Mouse (Mus musculus): ENCODE measurements around the gene Ttc23. TPM values are rescaled to one million over a fixed set of nuclear protein-coding genes. Genes with fewer than 3 reads are reported as not detected.
A peak's percentile ranks its signal among the peaks of the same experiment; 100 is the strongest.

The Ttc23 gene
- polyA plus RNA-seq, 2 experiments: 3.0 to 3.7 TPM

DNA sequence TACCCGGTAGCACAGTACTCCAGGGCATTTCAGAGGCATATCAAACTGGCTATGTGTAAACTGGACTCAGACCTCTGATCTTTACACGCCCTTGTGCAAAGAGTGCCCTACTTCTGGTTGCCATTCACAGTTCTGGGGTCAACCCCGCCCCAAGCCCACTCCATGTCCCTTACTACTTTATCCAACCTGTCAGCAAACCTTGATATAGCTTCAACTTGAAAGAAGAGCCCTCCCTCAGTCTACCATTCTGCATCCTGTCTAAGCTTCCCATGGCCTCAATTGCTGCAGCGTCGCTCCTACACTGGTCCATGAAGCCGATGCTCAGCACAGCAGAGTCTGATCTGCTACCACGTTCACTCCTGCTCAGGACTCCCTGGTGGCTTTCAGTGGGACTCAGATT lies 108.2 kb downstream of the Ttc23 start:
- Histone ChIP-seq H3K27ac (no peak overlapping the region), H3K4me3 (ENCODE audit: insufficient read depth in 1 of 2, low read depth in 2 of 2, low read length in 2 of 2) (no peak overlapping the region), H3K36me3 (replicated peaks; ENCODE audit: control insufficient read depth, insufficient read depth, low read depth) (no peaks in the 10 kb centered on the region), H3K27me3 (ENCODE audit: control insufficient read depth, insufficient read depth, low read length) (peaks cover 22% of the 10 kb centered on the region), H3K4me1 (replicated peaks; ENCODE audit: control insufficient read depth in 2 of 2, insufficient read depth in 2 of 2, low read length in 1 of 2) (no peaks in the 10 kb centered on the region), H3K9ac (replicated peaks) (no peak overlapping the region), H3K4me2 (ENCODE audit: low read depth) (no peak overlapping the region), H3K9me3 (ENCODE audit: control insufficient read depth, low read length) (no peaks in the 10 kb centered on the region)
- ATAC-seq (ENCODE audit: insufficient read depth): no peak
- WGBS (ENCODE audit: insufficient replicate concordance): 67% methylated on average over 7 of the region's 7 CpGs
- DNase-seq (ENCODE audit: low read depth in 3 of 3, low spot score in 3 of 3): no peak
- TF ChIP-seq EP300 (IDR thresholded peaks at IDR 0.05; ENCODE audit: low read depth) (no peak), CTCF (IDR thresholded peaks at IDR 0.05; ENCODE audit: low read depth) (no peak)

DNA sequence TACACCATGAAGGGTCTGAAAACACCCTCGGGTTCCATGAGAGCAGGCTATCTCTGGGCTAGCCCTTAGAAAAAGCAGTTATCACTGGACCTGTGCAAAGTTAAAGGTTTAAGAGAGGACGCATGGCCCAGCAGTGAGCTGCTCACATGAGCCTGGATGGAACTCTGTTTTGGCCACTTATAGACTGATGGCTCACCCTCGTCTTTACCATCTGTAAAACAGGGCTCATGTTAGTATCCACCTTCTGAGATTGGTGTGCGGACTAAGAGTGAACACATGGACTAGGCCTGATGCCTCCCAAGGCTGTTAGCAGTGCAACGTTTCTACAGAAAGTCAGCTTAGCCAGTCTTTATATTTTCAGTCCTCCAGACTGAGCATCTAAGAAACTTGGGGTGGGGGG lies 109.4 kb downstream of the Ttc23 start:
- H3K36me3 ChIP-seq (replicated peaks; ENCODE audit: control insufficient read depth, insufficient read depth, low read depth): no peaks in the 10 kb centered on the region
- no peak overlapping the region for H3K4me3 ChIP-seq (ENCODE audit: insufficient read depth in 1 of 2, low read depth in 2 of 2, low read length in 2 of 2)
- no peak overlapping the region for H3K27ac ChIP-seq
- 46% methylated on average over 5 of the region's 5 CpGs for WGBS (ENCODE audit: insufficient replicate concordance)
- H3K27me3 ChIP-seq (ENCODE audit: control insufficient read depth, insufficient read depth, low read length): peaks cover 22% of the 10 kb centered on the region
- ATAC-seq (ENCODE audit: insufficient read depth) (no peak), DNase-seq (ENCODE audit: low read depth in 3 of 3, low spot score in 3 of 3) (no peak)
- no peaks in the 10 kb centered on the region for H3K4me1 ChIP-seq (replicated peaks; ENCODE audit: control insufficient read depth in 2 of 2, insufficient read depth in 2 of 2, low read length in 1 of 2)
- H3K4me2 ChIP-seq (ENCODE audit: low read depth): no peak overlapping the region
- H3K9me3 ChIP-seq (ENCODE audit: control insufficient read depth, low read length): no peaks in the 10 kb centered on the region
- H3K9ac ChIP-seq (replicated peaks): no peak overlapping the region
- TF ChIP-seq CTCF (IDR thresholded peaks at IDR 0.05; ENCODE audit: low read depth) (no peak), EP300 (IDR thresholded peaks at IDR 0.05; ENCODE audit: low read depth) (no peak)

DNA sequence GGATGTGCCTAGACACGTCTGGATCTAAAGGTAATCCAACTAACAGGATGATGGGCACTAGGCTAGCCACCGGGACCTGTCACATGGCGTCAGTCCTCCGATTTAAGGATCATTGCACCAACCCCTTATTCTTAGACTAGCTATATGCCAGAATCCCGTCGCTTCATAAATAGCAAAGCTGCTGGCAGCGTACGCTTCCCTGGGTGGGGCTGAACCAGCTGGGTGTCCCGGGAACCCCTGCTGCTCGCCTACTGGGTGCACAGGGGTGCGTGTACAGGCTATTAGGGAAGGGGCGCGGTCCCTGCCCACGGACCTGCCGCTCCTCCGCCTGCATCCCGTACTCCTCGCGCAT lies 111.3 kb downstream of the Ttc23 start:
- Histone ChIP-seq H3K36me3 (replicated peaks; ENCODE audit: control insufficient read depth, insufficient read depth, low read depth) (no peaks in the 10 kb centered on the region), H3K27ac (no peak overlapping the region), H3K4me2 (ENCODE audit: low read depth) (peak overlapping the region; percentile 61), H3K4me3 (ENCODE audit: insufficient read depth in 1 of 2, low read depth in 2 of 2, low read length in 2 of 2) (no peak overlapping the region; a peak in 1 of 4 replicates), H3K4me1 (replicated peaks; ENCODE audit: control insufficient read depth in 2 of 2, insufficient read depth in 2 of 2, low read length in 1 of 2) (no peaks in the 10 kb centered on the region), H3K9ac (replicated peaks) (no peak overlapping the region), H3K9me3 (ENCODE audit: control insufficient read depth, low read length) (no peaks in the 10 kb centered on the region), H3K27me3 (ENCODE audit: control insufficient read depth, insufficient read depth, low read length) (peaks cover 22% of the 10 kb centered on the region)
- no peak for ATAC-seq (ENCODE audit: insufficient read depth)
- WGBS (ENCODE audit: insufficient replicate concordance): 5% methylated on average over 19 of the region's 19 CpGs
- DNase-seq (ENCODE audit: low read depth in 3 of 3, low spot score in 3 of 3): no peak
- TF ChIP-seq EP300 (IDR thresholded peaks at IDR 0.05; ENCODE audit: low read depth): no peak
- TF ChIP-seq CTCF (IDR thresholded peaks at IDR 0.05; ENCODE audit: low read depth): no peak

- H3K4me1 ChIP-seq (replicated peaks; ENCODE audit: control insufficient read depth in 2 of 2, insufficient read depth in 2 of 2, low read length in 1 of 2): no peaks in the 10 kb centered on the region
- H3K4me3 ChIP-seq (ENCODE audit: insufficient read depth in 1 of 2, low read depth in 2 of 2, low read length in 2 of 2): peak overlapping the region; percentile 12
- no peak overlapping the region for H3K27ac ChIP-seq
- H3K9ac ChIP-seq (replicated peaks): no peak overlapping the region
- peak; percentile 48; the same call in 1 of the 2 replicates for ATAC-seq (ENCODE audit: insufficient read depth)
- DNase-seq (ENCODE audit: low read depth in 3 of 3, low spot score in 3 of 3): peak in 2 of 3 experiments; percentile 4 to 15
- no peaks in the 10 kb centered on the region for H3K9me3 ChIP-seq (ENCODE audit: control insufficient read depth, low read length)
- TF ChIP-seq EP300 (IDR thresholded peaks at IDR 0.05; ENCODE audit: low read depth): no peak
- TF ChIP-seq CTCF (IDR thresholded peaks at IDR 0.05; ENCODE audit: low read depth): no peak
- under 1% methylated on average over 92 of the region's 92 CpGs for WGBS (ENCODE audit: insufficient replicate concordance)
- no peaks in the 10 kb centered on the region for H3K36me3 ChIP-seq (replicated peaks; ENCODE audit: control insufficient read depth, insufficient read depth, low read depth)
- peaks cover 22% of the 10 kb centered on the region for H3K27me3 ChIP-seq (ENCODE audit: control insufficient read depth, insufficient read depth, low read length)
- peak overlapping the region; percentile 61 for H3K4me2 ChIP-seq (ENCODE audit: low read depth)
These were observed 111.8 kb downstream of the Ttc23 start for GRCm38 (mm10) chr7:67758858-67759628.

DNA sequence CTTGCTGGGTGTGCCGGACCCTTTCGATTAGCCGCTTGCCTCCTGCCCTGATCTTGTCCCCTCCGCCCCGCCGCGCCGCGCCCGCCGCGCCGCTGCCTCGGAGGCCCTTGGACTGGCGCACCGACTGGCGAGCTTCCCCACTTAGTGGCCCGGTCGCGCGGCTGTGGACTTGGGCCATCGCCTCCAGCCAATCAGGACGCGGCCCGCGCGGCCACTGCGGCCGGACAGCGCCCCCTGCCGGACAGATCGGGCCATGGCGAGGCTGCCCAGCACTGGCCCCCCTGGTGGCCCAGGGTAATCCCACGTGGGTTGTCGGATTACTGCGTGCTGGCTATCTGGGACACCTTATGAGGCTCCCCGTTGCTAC lies 112.4 kb downstream of the Ttc23 start, which contains the start of gene Synm:
Gene Synm, minus strand, starts transcription at position 114 of the 367 bp plus-strand sequence.
- peaks cover 22% of the 10 kb centered on the region for H3K27me3 ChIP-seq (ENCODE audit: control insufficient read depth, insufficient read depth, low read length)
- no peak within 1 kb of the TSS for H3K9ac ChIP-seq (replicated peaks)

More for the DNA sequence above, 112.4 kb downstream of the Ttc23 start, which contains the start of gene Synm:
- H3K4me2 ChIP-seq (ENCODE audit: low read depth): peak within 1 kb of the TSS; percentile 61
- H3K36me3 ChIP-seq (replicated peaks; ENCODE audit: control insufficient read depth, insufficient read depth, low read depth): no peaks in the 10 kb centered on the region
- peak within 1 kb of the TSS; percentile 12 for H3K4me3 ChIP-seq (ENCODE audit: insufficient read depth in 1 of 2, low read depth in 2 of 2, low read length in 2 of 2)
- H3K27ac ChIP-seq: no peak within 1 kb of the TSS
- peak; percentile 26 to 43 (median 31) for DNase-seq (ENCODE audit: low read depth in 3 of 3, low spot score in 3 of 3)
- WGBS (ENCODE audit: insufficient replicate concordance): 0% methylated on average over 37 of the region's 37 CpGs
- TF ChIP-seq CTCF (IDR thresholded peaks at IDR 0.05; ENCODE audit: low read depth) (peak; percentile 80), EP300 (IDR thresholded peaks at IDR 0.05; ENCODE audit: low read depth) (no peak)
- H3K9me3 ChIP-seq (ENCODE audit: control insufficient read depth, low read length): no peaks in the 10 kb centered on the region
- H3K4me1 ChIP-seq (replicated peaks; ENCODE audit: control insufficient read depth in 2 of 2, insufficient read depth in 2 of 2, low read length in 1 of 2): no peaks in the 10 kb centered on the region
- ATAC-seq (ENCODE audit: insufficient read depth): peak; percentile 76

Measured in liver, embryonic 14.5 days (tissue).